Mouse (Mus musculus): ENCODE measurements around the gene Apc2. TPM values are rescaled to one million over a fixed set of nuclear protein-coding genes. Genes with fewer than 3 reads are reported as not detected.

Gene Apc2
- polyA plus RNA-seq, 1 experiment from 2014 or later, result 0.96 TPM

GRCm38 (mm10) chr10:80294788-80295303, 931 bp upstream of the Apc2 start:
- ATAC-seq (ENCODE audit: insufficient read depth), result no peak
- no peak for TF ChIP-seq CTCF (IDR thresholded peaks at IDR 0.05; ENCODE audit: low read depth)
- no peak overlapping the region for H3K9ac ChIP-seq
- peaks cover 25% of the 10 kb centered on the region for H3K36me3 ChIP-seq (ENCODE audit: insufficient read depth)
- no peak overlapping the region; the same call in 1 of the 2 replicates for H3K4me3 ChIP-seq (ENCODE audit: low read depth, low read length)
- no peaks in the 10 kb centered on the region for H3K9me3 ChIP-seq (ENCODE audit: low read depth, low read length)
- DNase-seq, result no peak
- H3K27ac ChIP-seq (ENCODE audit: low read depth), result no peak overlapping the region
- peak overlapping the region; percentile 53; the same call in 1 of the 2 replicates for H3K4me2 ChIP-seq
- WGBS, result 46% methylated on average over 7 of the region's 7 CpGs
- no peaks in the 10 kb centered on the region for H3K4me1 ChIP-seq (ENCODE audit: insufficient read depth)
- H3K27me3 ChIP-seq (ENCODE audit: insufficient read depth, low read length), result peaks cover 32% of the 10 kb centered on the region

DNA sequence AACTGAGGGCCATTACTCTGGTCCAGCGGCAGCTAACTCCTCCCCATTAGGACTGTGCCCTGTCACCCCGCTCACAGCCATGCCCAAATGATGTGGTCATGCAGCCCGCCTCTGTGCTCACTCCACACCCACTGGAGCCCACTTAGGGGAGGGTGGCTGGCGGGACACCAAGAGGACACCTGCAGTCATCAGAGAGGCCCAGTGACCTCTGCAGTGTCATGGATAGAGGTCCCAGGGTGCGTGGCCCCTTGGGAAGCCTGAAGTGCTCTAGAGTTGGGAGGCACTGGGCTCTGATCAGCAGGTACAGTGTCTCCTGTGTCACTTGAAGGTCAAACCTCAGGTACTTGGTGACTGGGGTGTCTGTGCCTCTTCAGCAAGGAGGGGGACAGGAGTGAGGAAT, 1.0 kb downstream of the Apc2 start:
- Histone ChIP-seq H3K4me3 (ENCODE audit: low read depth, low read length) (no peak overlapping the region), H3K27ac (ENCODE audit: low read depth) (no peak overlapping the region), H3K9ac (no peak overlapping the region), H3K27me3 (ENCODE audit: insufficient read depth, low read length) (peaks cover 52% of the 10 kb centered on the region), H3K4me1 (ENCODE audit: insufficient read depth) (no peaks in the 10 kb centered on the region), H3K4me2 (no peak overlapping the region), H3K36me3 (ENCODE audit: insufficient read depth) (peaks cover 25% of the 10 kb centered on the region), H3K9me3 (ENCODE audit: low read depth, low read length) (no peaks in the 10 kb centered on the region)
- no peak for TF ChIP-seq CTCF (IDR thresholded peaks at IDR 0.05; ENCODE audit: low read depth)
- 63% methylated on average over 5 of the region's 5 CpGs for WGBS
- ATAC-seq (ENCODE audit: insufficient read depth) (no peak), DNase-seq (no peak)

DNA sequence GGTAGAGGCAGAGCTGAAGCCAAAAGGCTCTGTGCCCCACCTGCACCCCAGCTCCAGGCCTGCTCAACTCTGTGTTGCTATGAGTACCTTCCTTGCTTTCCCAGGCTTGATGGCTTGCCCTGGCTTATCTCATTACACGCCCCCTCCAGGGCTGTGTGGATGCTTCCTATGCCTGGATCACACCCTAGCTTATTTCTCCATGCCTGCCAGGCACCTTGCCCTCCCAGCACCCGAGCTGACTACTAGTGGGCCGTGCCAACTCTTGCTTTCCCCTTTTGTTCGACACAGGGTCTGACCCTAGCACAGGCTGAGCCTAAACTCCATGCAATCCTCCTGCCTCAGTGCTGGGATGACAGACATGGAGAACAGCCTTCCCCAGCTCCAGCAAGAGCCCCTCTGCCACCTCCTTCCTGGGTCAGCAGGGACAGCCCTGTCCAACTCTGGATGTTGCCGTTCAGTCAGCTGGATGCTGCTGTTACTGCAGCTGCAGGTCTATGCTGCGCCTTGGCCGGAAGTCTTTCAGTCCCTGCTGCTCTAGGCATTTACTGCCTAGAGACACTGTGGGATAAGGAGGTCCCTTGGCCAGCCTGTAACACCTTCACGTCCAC, 1.9 kb downstream of the Apc2 start:
- Histone ChIP-seq H3K27ac (ENCODE audit: low read depth) (no peak overlapping the region), H3K27me3 (ENCODE audit: insufficient read depth, low read length) (peaks cover 53% of the 10 kb centered on the region), H3K4me2 (no peak overlapping the region), H3K4me3 (ENCODE audit: low read depth, low read length) (no peak overlapping the region), H3K36me3 (ENCODE audit: insufficient read depth) (peaks cover 25% of the 10 kb centered on the region), H3K4me1 (ENCODE audit: insufficient read depth) (no peaks in the 10 kb centered on the region), H3K9ac (no peak overlapping the region), H3K9me3 (ENCODE audit: low read depth, low read length) (no peaks in the 10 kb centered on the region)
- no peak for ATAC-seq (ENCODE audit: insufficient read depth)
- DNase-seq, result no peak
- no peak for TF ChIP-seq CTCF (IDR thresholded peaks at IDR 0.05; ENCODE audit: low read depth)
- WGBS, result 66% methylated on average over 8 of the region's 8 CpGs

DNA sequence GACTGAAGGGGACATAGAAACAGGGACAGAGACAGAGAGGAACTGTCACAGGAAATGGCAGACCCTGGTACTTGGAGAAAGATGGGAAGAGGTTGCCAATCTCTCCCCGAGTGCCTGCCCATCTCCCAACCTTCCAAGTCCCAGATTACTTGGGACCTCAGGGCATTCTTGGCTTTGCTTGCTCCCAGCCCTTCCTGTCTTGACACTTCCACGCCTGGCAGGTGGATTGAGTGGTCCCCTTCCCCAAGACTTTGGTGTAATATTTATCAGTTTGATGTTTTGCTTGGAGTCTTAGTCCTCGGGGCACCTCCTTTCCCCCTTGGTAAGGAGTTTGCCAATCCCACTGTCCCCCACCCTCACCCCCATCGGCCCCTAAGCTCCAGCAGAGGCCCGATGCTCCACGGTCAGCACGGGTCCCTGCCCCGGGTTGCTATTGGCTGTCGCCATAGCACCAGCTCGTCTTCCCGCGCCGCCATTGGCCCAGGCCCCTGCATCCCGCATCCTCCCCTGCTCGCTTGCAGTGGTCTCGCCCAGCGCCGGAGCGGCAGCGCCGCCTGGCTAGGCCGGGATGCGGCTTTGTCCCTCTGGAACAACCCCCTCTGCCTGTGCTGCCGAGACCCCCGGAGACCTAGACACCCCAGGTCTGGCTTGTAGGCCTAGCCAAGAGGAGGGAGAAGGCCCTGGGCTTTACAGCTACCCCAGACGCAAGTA, 2.9 kb downstream of the Apc2 start:
- Histone ChIP-seq H3K36me3 (ENCODE audit: insufficient read depth) (peaks cover 15% of the 10 kb centered on the region), H3K27me3 (ENCODE audit: insufficient read depth, low read length) (peaks cover 53% of the 10 kb centered on the region), H3K27ac (ENCODE audit: low read depth) (no peak overlapping the region), H3K4me1 (ENCODE audit: insufficient read depth) (no peaks in the 10 kb centered on the region), H3K9ac (no peak overlapping the region), H3K4me3 (ENCODE audit: low read depth, low read length) (no peak overlapping the region), H3K4me2 (no peak overlapping the region), H3K9me3 (ENCODE audit: low read depth, low read length) (no peaks in the 10 kb centered on the region)
- no peak for TF ChIP-seq CTCF (IDR thresholded peaks at IDR 0.05; ENCODE audit: low read depth)
- ATAC-seq (ENCODE audit: insufficient read depth) (no peak), DNase-seq (peak; percentile 64)
- 6% methylated on average over 26 of the region's 26 CpGs for WGBS

GRCm38 (mm10) chr10:80299301-80299700, 3.5 kb downstream of the Apc2 start:
- TF ChIP-seq CTCF (IDR thresholded peaks at IDR 0.05; ENCODE audit: low read depth), result no peak
- Histone ChIP-seq H3K4me2 (no peak overlapping the region), H3K27ac (ENCODE audit: low read depth) (no peak overlapping the region), H3K27me3 (ENCODE audit: insufficient read depth, low read length) (peaks cover 58% of the 10 kb centered on the region), H3K9ac (no peak overlapping the region), H3K9me3 (ENCODE audit: low read depth, low read length) (no peaks in the 10 kb centered on the region), H3K36me3 (ENCODE audit: insufficient read depth) (peaks cover 9% of the 10 kb centered on the region), H3K4me3 (ENCODE audit: low read depth, low read length) (no peak overlapping the region), H3K4me1 (ENCODE audit: insufficient read depth) (no peaks in the 10 kb centered on the region)
- DNase-seq, result no peak
- ATAC-seq (ENCODE audit: insufficient read depth), result no peak
- WGBS, result 14% methylated on average over 15 of the region's 15 CpGs

GRCm38 (mm10) chr10:80299824-80300223, 4.0 kb downstream of the Apc2 start:
- DNase-seq (no peak), ATAC-seq (ENCODE audit: insufficient read depth) (no peak)
- Histone ChIP-seq H3K27ac (ENCODE audit: low read depth) (no peak overlapping the region), H3K9ac (no peak overlapping the region), H3K27me3 (ENCODE audit: insufficient read depth, low read length) (peaks cover 63% of the 10 kb centered on the region), H3K36me3 (ENCODE audit: insufficient read depth) (peaks cover 4% of the 10 kb centered on the region), H3K4me1 (ENCODE audit: insufficient read depth) (no peaks in the 10 kb centered on the region), H3K4me3 (ENCODE audit: low read depth, low read length) (no peak overlapping the region), H3K9me3 (ENCODE audit: low read depth, low read length) (no peaks in the 10 kb centered on the region), H3K4me2 (no peak overlapping the region)
- no peak for TF ChIP-seq CTCF (IDR thresholded peaks at IDR 0.05; ENCODE audit: low read depth)
- 54% methylated on average over 10 of the region's 10 CpGs for WGBS

DNA sequence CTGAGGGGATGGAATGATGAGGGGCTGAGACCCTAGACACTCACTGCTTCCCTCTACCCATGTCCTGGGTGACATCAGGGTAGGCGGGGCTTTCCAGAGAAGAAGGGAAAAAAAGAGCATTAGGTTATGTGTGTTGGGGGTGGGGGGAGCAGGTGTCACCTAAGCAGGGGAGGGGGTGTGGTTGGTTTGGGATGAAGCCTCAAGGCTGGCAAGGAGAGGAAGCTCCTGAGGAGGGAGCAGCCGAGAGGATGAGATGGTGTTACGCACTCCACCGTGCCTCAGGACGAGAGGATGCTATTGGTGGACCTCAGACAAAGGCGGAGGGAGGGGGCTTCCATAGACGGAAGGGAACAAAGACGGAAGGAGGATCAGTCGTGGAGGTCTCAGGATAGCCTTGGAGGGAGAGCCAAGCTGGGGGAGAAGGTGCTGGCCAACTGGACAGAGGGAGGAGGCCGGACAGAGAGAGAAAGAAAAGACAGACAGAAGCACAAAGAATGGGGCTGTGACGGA, 5.0 kb downstream of the Apc2 start:
- Histone ChIP-seq H3K4me2 (no peak overlapping the region), H3K4me1 (ENCODE audit: insufficient read depth) (no peaks in the 10 kb centered on the region), H3K27ac (ENCODE audit: low read depth) (no peak overlapping the region), H3K4me3 (ENCODE audit: low read depth, low read length) (no peak overlapping the region), H3K9me3 (ENCODE audit: low read depth, low read length) (no peaks in the 10 kb centered on the region), H3K9ac (no peak overlapping the region), H3K36me3 (ENCODE audit: insufficient read depth) (no peaks in the 10 kb centered on the region), H3K27me3 (ENCODE audit: insufficient read depth, low read length) (peaks cover 72% of the 10 kb centered on the region)
- no peak for DNase-seq
- 25% methylated on average over 11 of the region's 11 CpGs for WGBS
- no peak for TF ChIP-seq CTCF (IDR thresholded peaks at IDR 0.05; ENCODE audit: low read depth)
- ATAC-seq (ENCODE audit: insufficient read depth), result no peak

Measured in lung, embryonic 14.5 days (tissue).